Mouse (Mus musculus) E14TG2a.4 (cell line): ENCODE measurements around the gene Vav1.

Experiments
- CTCF ChIP-seq: conservative IDR thresholded peaks from 2 replicates; pipeline ENCODE4 v1.5.1; 2014; ENCODE audit warnings: low read length
- NANOG ChIP-seq: IDR thresholded peaks from 2 replicates; pipeline ENCODE4 v1.6.1; 2014; ENCODE audit warnings: borderline replicate concordance, low read length, mixed read lengths

DNA sequence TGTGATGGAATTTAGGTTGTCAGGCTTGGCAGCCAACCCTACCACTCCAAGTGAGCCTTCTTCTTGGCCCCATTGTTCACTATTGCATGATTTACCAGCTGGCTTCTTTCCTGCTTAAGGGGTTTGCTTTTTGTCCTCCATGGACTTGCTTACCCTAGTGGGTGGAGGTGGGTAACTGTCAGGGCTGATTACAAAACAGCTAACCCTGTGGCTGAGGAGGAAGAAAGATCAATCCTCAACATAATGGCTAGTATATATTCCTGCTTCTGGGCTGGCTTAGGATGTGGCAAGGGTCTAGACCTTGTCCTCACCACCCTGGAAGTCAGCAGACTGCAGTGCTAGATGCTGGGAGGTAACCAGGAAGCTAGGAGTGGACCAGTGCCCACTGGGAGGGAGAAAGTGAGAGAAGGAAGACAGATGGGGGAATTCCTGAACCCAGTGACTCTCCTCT is 47.6 kb upstream of the Vav1 start:
- TF ChIP-seq CTCF (no peak), NANOG (no peak)
